8 mouse cellular contexts compared by ENCODE assay signal in the genomic region with DNA sequence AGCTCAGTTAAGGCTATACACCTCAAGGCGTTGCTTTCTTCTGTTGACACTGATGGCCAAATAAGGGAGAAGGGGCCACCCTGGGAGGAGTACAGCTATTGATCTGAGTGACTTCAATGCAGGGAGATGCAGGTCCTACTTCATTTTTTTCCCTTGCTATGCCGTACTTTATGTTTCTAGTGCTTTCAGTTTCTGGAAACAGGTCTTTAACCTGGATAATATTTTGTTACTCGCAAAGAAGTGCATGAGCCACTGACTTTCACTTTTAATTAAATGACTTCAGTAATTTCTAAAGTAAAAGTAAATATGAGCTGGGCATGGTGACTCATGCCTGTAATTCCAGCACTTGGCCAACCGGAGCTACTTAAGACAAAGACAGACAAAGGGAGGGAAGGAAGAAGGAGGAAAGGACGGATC. TPM values are rescaled to one million over a fixed set of nuclear protein-coding genes. Genes with fewer than 3 reads are reported as not detected.
A peak's percentile ranks its signal among the peaks of the same experiment; 100 is the strongest.
DNase-seq lines count a peak whose midpoint lies in the region; ATAC-seq and TF ChIP-seq lines count a peak whose summit lies in the region.

No protein-coding gene starts in this region.

- peak overlapping the region; percentile 67 for H3K4me2 ChIP-seq in heart, embryonic 16.5 days (ENCODE audit: low read depth, low read length)
- peak overlapping the region; percentile 100 for H3K4me2 ChIP-seq in liver, postnatal 0 days (ENCODE audit: low read depth, low read length)
- H3K4me2 ChIP-seq in stomach, embryonic 14.5 days (replicated peaks; ENCODE audit: low read depth, low read length): peak overlapping the region; percentile 79

- TF ChIP-seq CTCF in liver, postnatal 0 days (IDR thresholded peaks at IDR 0.05; ENCODE audit: low read depth): no peak

- peak overlapping the region; percentile 89 for H3K9ac ChIP-seq in heart, embryonic 16.5 days (ENCODE audit: low read length)
- H3K9ac ChIP-seq in liver, postnatal 0 days (replicated peaks): peak overlapping the region; percentile 82
- H3K9ac ChIP-seq in stomach, embryonic 14.5 days (replicated peaks; ENCODE audit: low read depth, low read length): peak overlapping the region; percentile 64

- peaks cover 8% of the 10 kb centered on the region for H3K4me1 ChIP-seq in heart, embryonic 16.5 days (ENCODE audit: control insufficient read depth, insufficient read depth, low read length)
- H3K4me1 ChIP-seq in liver, postnatal 0 days (ENCODE audit: insufficient read depth): peaks cover 7% of the 10 kb centered on the region
- H3K4me1 ChIP-seq in stomach, embryonic 14.5 days (ENCODE audit: control insufficient read depth, insufficient read depth, low read length): 0 out of 2 replicates have a peak, but pooled peaks cover 4% of the 10 kb centered on the region

- H3K4me3 ChIP-seq in heart, embryonic 16.5 days (ENCODE audit: low read length): peak overlapping the region; percentile 89
- H3K4me3 ChIP-seq in liver, postnatal 0 days (ENCODE audit: low read depth, low read length): peak overlapping the region; percentile 92
- H3K4me3 ChIP-seq in stomach, embryonic 14.5 days (ENCODE audit: low read depth, low read length): peak overlapping the region; percentile 74

- H3K9me3 ChIP-seq in heart, embryonic 16.5 days (replicated peaks; ENCODE audit: control insufficient read depth, low read length): no peaks in the 10 kb centered on the region
- H3K9me3 ChIP-seq in liver, postnatal 0 days (ENCODE audit: low read length): no peaks in the 10 kb centered on the region
- no peaks in the 10 kb centered on the region for H3K9me3 ChIP-seq in stomach, embryonic 14.5 days (ENCODE audit: control insufficient read depth, low read depth, low read length)

- no peak for ATAC-seq in heart, embryonic 16.5 days (replicated peaks; ENCODE audit: extremely low read depth, insufficient read depth, low FRiP score)
- ATAC-seq in liver, postnatal 0 days: no peak
- 0 out of 2 replicates have a peak, but pooled peaks have one; percentile 20 for ATAC-seq in stomach, embryonic 14.5 days (ENCODE audit: insufficient number of reproducible peaks, insufficient read depth, low FRiP score, low read depth)

- WGBS in heart, embryonic 16.5 days: 16% methylated on average over 5 of the region's 5 CpGs
- WGBS in liver, postnatal 0 days (ENCODE audit: insufficient replicate concordance): 13% methylated on average over 5 of the region's 5 CpGs
- 15% methylated on average over 5 of the region's 5 CpGs for WGBS in stomach, embryonic 14.5 days

- no peaks in the 10 kb centered on the region for H3K27me3 ChIP-seq in heart, embryonic 16.5 days (ENCODE audit: control insufficient read depth, insufficient read depth, low read length)
- no peaks in the 10 kb centered on the region for H3K27me3 ChIP-seq in liver, postnatal 0 days (ENCODE audit: insufficient read depth, low read length)
- no peaks in the 10 kb centered on the region for H3K27me3 ChIP-seq in stomach, embryonic 14.5 days (ENCODE audit: control insufficient read depth, insufficient read depth, low read length)

- peak; percentile 15 for DNase-seq in retina, postnatal 1 day
- DNase-seq in retina, embryonic 14.5 days (ENCODE audit: low spot score): no peak
- peak; percentile 44 for DNase-seq in brain, adult 2 months (ENCODE audit: low read depth, low spot score)
- no peak for DNase-seq in liver, postnatal 0 days
- DNase-seq in left cerebral cortex, adult 18-20 months (ENCODE audit: low spot score in 2 of 2): no peak
- no peak for DNase-seq in cerebellum, adult 8-10 months

- H3K27ac ChIP-seq in heart, embryonic 16.5 days (ENCODE audit: low read length): peak overlapping the region; percentile 92
- peak overlapping the region; percentile 85 for H3K27ac ChIP-seq in liver, postnatal 0 days (ENCODE audit: low read depth)
- peak overlapping the region; percentile 89 for H3K27ac ChIP-seq in stomach, embryonic 14.5 days (ENCODE audit: low read length)

- no peak for TF ChIP-seq EP300 in liver, postnatal 0 days (IDR thresholded peaks at IDR 0.05; ENCODE audit: low read depth)

- no peaks in the 10 kb centered on the region for H3K36me3 ChIP-seq in heart, embryonic 16.5 days (ENCODE audit: control insufficient read depth, insufficient read depth)
- no peaks in the 10 kb centered on the region for H3K36me3 ChIP-seq in liver, postnatal 0 days (replicated peaks; ENCODE audit: insufficient read depth, low read length)
- no peaks in the 10 kb centered on the region for H3K36me3 ChIP-seq in stomach, embryonic 14.5 days (ENCODE audit: control insufficient read depth, insufficient read depth, low read length)

RNA-seq across cellular contexts. Expression of a gene that starts 1.0 kb away (rescaled TPM):
- polyA plus RNA-seq in heart, embryonic 16.5 days (2015; fragmentation: Nextera tagmentation; extraction: Ambion mirVana): 21.0 and 23.1 TPM in 2 replicates
- polyA plus RNA-seq in liver, postnatal 0 days (2015; fragmentation: Nextera tagmentation; extraction: Ambion mirVana): 8.3 and 9.0 TPM in 2 replicates
- 29.1 and 31.9 TPM in 2 replicates for polyA plus RNA-seq in stomach, embryonic 14.5 days (2014; fragmentation: Nextera tagmentation; extraction: Ambion mirVana)
- total RNA-seq in left cerebral cortex, adult 18-20 months (2021): 10 to 100 TPM; 29.1 to 36.2 TPM

Comparison
In these comparisons a context has a peak if more than half of its experiments do, and no peak if none do; other contexts are left out.
1. DNase-seq: peak in retina, postnatal 1 day (single experiment) and brain, adult 2 months (single experiment); none in retina, embryonic 14.5 days (single experiment), liver, postnatal 0 days (single experiment), left cerebral cortex, adult 18-20 months (0 of 2) and cerebellum, adult 8-10 months (single experiment).
2. Peak in every context shown above with its lines, with median percentiles within 50 percentile points of each other: H3K27ac ChIP-seq, H3K4me2 ChIP-seq, H3K4me3 ChIP-seq and H3K9ac ChIP-seq.